Mouse (Mus musculus) MEL (cell line): ENCODE results near the gene Aox4. TPM values are rescaled to one million over a fixed set of nuclear protein-coding genes. Genes with fewer than 3 reads are reported as not detected.

ENCODE experiments used
- DNase-seq: peaks from one replicate; pipeline ENCODE4 v3.0.0; 2011; ENCODE audit warnings: low read depth, low spot score
- H3K27ac ChIP-seq: 2 replicates; pipeline ENCODE4 v1.5.1; 2012; ENCODE audit warnings: low read depth, mild to moderate bottlenecking, control low read depth, low read length, moderate library complexity; ENCODE audit not compliant: control insufficient read depth
- H3K27me3 ChIP-seq, 2 experiments: fragments of 150-350 bp in 1 of 2; sonication (generic) in 1 of 2; 2 replicates each; pipeline ENCODE4 v1.6.1; 2012; ENCODE audit warnings: low read length in 2 of 2, mild to moderate bottlenecking in 2 of 2, improper control_type of control experiment in 1 of 2, moderate library complexity in 1 of 2; ENCODE audit not compliant: insufficient read depth in 2 of 2, control insufficient read depth in 1 of 2
- H3K36me3 ChIP-seq, 2 experiments: 2 replicates each; pipeline ENCODE4 v1.6.1; 2012 to 2014; ENCODE audit warnings: low read length in 2 of 2, improper control_type of control experiment in 1 of 2, inconsistent platforms in 1 of 2, mild to moderate bottlenecking in 1 of 2; ENCODE audit not compliant: insufficient read depth in 2 of 2, control insufficient read depth in 1 of 2
- H3K4me1 ChIP-seq, 2 experiments: fragments of 150-350 bp in 1 of 2; sonication (generic) in 1 of 2; 2 replicates each; pipeline ENCODE4 v1.6.1; 2012; ENCODE audit warnings: low read length in 2 of 2, improper control_type of control experiment in 1 of 2, mild to moderate bottlenecking in 1 of 2; ENCODE audit not compliant: insufficient read depth in 2 of 2, control insufficient read depth in 1 of 2
- H3K4me3 ChIP-seq, 2 experiments: fragments of 150-350 bp in 1 of 2; sonication (generic) in 1 of 2; 2 replicates each; pipeline ENCODE4 v1.5.1; 2012; ENCODE audit warnings: low read depth in 2 of 2, low read length in 2 of 2, mild to moderate bottlenecking in 2 of 2, moderate library complexity in 2 of 2, control low read depth in 1 of 2, improper control_type of control experiment in 1 of 2; ENCODE audit not compliant: control insufficient read depth in 1 of 2, insufficient read depth in 1 of 2
- H3K79me2 ChIP-seq: 2 replicates; pipeline ENCODE4 v1.6.1; 2012; ENCODE audit warnings: mild to moderate bottlenecking, low read length, moderate library complexity; ENCODE audit not compliant: control insufficient read depth, poor library complexity, insufficient read depth
- H3K9ac ChIP-seq: 2 replicates; pipeline ENCODE4 v1.6.1; 2012; ENCODE audit warnings: low read depth, mild to moderate bottlenecking, control low read depth, low read length, moderate library complexity; ENCODE audit not compliant: control insufficient read depth, poor library complexity, severe bottlenecking
- H3K9me3 ChIP-seq: fragments of 150-350 bp; sonication (generic); replicated peaks from 2 replicates; pipeline ENCODE4 v1.6.1; 2012; ENCODE audit warnings: mild to moderate bottlenecking, low read length, improper control_type of control experiment, moderate library complexity; ENCODE audit not compliant: insufficient read depth
- BHLHE40 ChIP-seq: IDR thresholded peaks from 2 replicates; pipeline ENCODE4 v1.6.1; 2012; ENCODE audit warnings: low read depth, mild to moderate bottlenecking, inconsistent platforms, low read length, improper control_type of control experiment, borderline replicate concordance
- CTCF ChIP-seq, 3 experiments: IDR thresholded peaks in 2 of 3; conservative IDR thresholded peaks in 1 of 3; 2 replicates each; pipeline ENCODE4 v1.5.1; 2011 to 2012; ENCODE audit warnings: low read length in 3 of 3, low read depth in 2 of 3, mild to moderate bottlenecking in 2 of 3, improper control_type of control experiment in 1 of 3, inconsistent platforms in 1 of 3, mixed read lengths in 1 of 3, moderate library complexity in 1 of 3; ENCODE audit not compliant: control insufficient read depth in 1 of 3, insufficient read depth in 1 of 3, poor library complexity in 1 of 3, severe bottlenecking in 1 of 3
- GABPA ChIP-seq: IDR thresholded peaks from 2 replicates; pipeline ENCODE4 v1.6.1; 2012; ENCODE audit warnings: low read depth, mild to moderate bottlenecking, inconsistent platforms, low read length, improper control_type of control experiment, moderate library complexity
- GATA1 ChIP-seq: IDR thresholded peaks from 2 replicates; pipeline ENCODE4 v1.6.1; 2011; ENCODE audit warnings: low read depth, low read length, improper control_type of control experiment
- JUND ChIP-seq: IDR thresholded peaks from 2 replicates; pipeline ENCODE4 v1.6.1; 2011; ENCODE audit warnings: low read depth, mild to moderate bottlenecking, improper control_type of control experiment, low read length
- MAX ChIP-seq: IDR thresholded peaks from 2 replicates; pipeline ENCODE4 v1.6.1; 2011; ENCODE audit warnings: low read length, improper control_type of control experiment
- MYB ChIP-seq: IDR thresholded peaks from 2 replicates; pipeline ENCODE4 v1.6.1; 2011; ENCODE audit warnings: mild to moderate bottlenecking, low read depth, low read length, improper control_type of control experiment
- NRF1 ChIP-seq: IDR thresholded peaks from 2 replicates; pipeline ENCODE4 v1.6.1; 2014; ENCODE audit warnings: low read depth, mild to moderate bottlenecking, inconsistent platforms, low read length, improper control_type of control experiment, moderate library complexity; ENCODE audit not compliant: poor library complexity, insufficient read depth, severe bottlenecking
- POLR2AphosphoS5 ChIP-seq: IDR thresholded peaks from 2 replicates; pipeline ENCODE4 v1.6.1; 2012; ENCODE audit warnings: low read depth, borderline replicate concordance, mild to moderate bottlenecking, inconsistent platforms, low read length, moderate library complexity, mixed read lengths
- SIN3A ChIP-seq: IDR thresholded peaks from 2 replicates; pipeline ENCODE4 v1.6.1; 2012; ENCODE audit warnings: low read length, improper control_type of control experiment, inconsistent platforms
- SMC3 ChIP-seq: IDR thresholded peaks from 2 replicates; pipeline ENCODE4 v1.6.1; 2011; ENCODE audit warnings: low read depth, low read length, improper control_type of control experiment
- TAL1 ChIP-seq: IDR thresholded peaks from 2 replicates; pipeline ENCODE4 v1.6.1; 2012; ENCODE audit warnings: mild to moderate bottlenecking, inconsistent platforms, low read length, moderate library complexity, mixed read lengths
- ZC3H11A ChIP-seq: IDR thresholded peaks from 2 replicates; pipeline ENCODE4 v1.6.1; 2012; ENCODE audit warnings: low read depth, mild to moderate bottlenecking, inconsistent platforms, low read length, improper control_type of control experiment
- ZKSCAN1 ChIP-seq: IDR thresholded peaks from 2 replicates; pipeline ENCODE4 v1.6.1; 2012; ENCODE audit warnings: low read depth, mild to moderate bottlenecking, inconsistent platforms, low read length, improper control_type of control experiment, moderate library complexity
- polyA plus RNA-seq, 2 experiments: library from polyadenylated mRNA; stranded (reverse) in 1 of 2; unstranded in 1 of 2; fragments of >175 nt in 1 of 2; fragments of >200 nt in 1 of 2; gene quantifications; 2 replicates each; pipeline versions ENCODE4 v1.2.1 to v1.2.4; 2012; ENCODE audit warnings: low replicate concordance in 2 of 2, low read depth in 1 of 2; ENCODE audit not compliant: insufficient read length in 2 of 2, insufficient read depth in 1 of 2, missing spikeins in 1 of 2
- total RNA-seq: library from RNA; depleted of rRNA; stranded (reverse); fragments of 300-350 nt; gene quantifications from 2 replicates; pipeline ENCODE4 v1.2.3, GENCODE M21; 2012

Aox4 gene
- total and polyA plus RNA-seq, 3 experiments: not detected

DNA sequence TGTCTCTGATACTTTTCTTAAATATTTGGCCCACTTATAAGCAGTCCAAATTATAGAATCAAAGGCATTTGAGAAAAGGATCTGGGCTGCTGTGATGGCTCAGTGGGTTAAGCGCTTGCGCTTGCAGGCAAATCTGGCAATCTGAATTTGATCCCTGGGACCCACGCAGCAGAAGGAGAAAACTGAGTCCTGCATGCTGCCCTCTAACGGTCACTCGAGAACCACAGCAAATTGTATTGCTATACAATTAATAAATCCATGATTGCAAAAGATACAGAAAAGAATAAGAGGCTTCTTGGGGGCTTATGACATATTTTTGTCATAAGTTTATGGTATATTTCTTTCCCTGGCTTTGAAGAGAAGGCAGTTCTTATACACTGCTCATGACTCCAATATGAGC, 25.2 kb downstream of the Aox4 start:
- no peaks in the 10 kb centered on the region for H3K36me3 ChIP-seq
- TF ChIP-seq SMC3 (peak; percentile 21; the same call in 1 of the 2 replicates), TAL1 (no peak), CTCF (IDR thresholded peaks at IDR 0.05 in 2 of 3, conservative IDR thresholded peaks at IDR 0.05 in 1 of 3; ENCODE audit: control insufficient read depth in 1 of 3, insufficient read depth in 1 of 3, low read depth in 2 of 3, low read length in 3 of 3, poor library complexity in 1 of 3, severe bottlenecking in 1 of 3) (peak in 2 of 3 experiments; percentile 25 to 30; a peak in 2 of 6 replicates), MYB (no peak)
- TF ChIP-seq, all 39 proteins: peak for 2
- H3K9me3 ChIP-seq: no peaks in the 10 kb centered on the region
- no peaks in the 10 kb centered on the region for H3K27me3 ChIP-seq
- H3K79me2 ChIP-seq: no peaks in the 10 kb centered on the region
- no peaks in the 10 kb centered on the region for H3K4me1 ChIP-seq
- H3K9ac ChIP-seq: no peak overlapping the region
- no peak overlapping the region for H3K4me3 ChIP-seq
- DNase-seq: no peak
- H3K27ac ChIP-seq: no peak overlapping the region

DNA sequence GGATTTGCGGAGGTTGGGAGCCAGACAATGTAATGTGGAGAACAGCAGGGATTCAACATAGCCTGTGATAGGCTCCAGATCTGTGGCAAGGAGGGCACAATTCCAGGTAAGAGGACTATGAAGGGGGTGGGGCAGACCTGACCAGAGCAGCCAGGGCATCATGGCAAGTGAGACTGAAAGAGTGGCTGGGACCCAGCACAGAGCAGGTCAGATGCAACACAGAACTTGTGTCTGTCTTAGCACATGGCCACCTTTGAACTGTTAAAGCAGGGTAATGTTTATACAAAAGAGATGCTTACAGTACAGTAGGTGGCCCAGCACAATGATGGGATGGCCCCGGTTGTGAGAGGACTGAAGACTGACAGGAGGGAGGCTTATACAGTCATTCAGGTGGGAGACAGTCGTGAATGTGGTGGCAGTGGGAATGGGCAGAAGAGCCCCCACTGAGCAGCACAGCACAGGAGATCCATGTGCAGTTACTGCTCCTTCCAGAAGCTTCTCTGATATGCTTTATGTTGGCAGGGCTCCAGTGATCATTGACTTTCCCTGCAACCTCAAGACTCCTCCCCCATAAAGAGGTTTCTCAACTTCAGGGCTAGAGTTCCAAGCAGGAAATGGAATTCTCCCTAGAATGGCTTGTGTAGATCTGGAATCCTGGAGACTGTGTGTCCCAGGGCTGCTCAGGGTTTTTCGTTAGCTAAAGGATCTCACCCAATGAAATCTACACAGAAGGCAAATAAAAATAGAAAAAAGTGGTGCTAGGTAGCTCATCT, 27.5 kb downstream of the Aox4 start:
- H3K36me3 ChIP-seq: no peaks in the 10 kb centered on the region
- H3K4me1 ChIP-seq: no peaks in the 10 kb centered on the region
- H3K27me3 ChIP-seq: no peaks in the 10 kb centered on the region
- H3K4me3 ChIP-seq: no peak overlapping the region
- no peak overlapping the region for H3K27ac ChIP-seq
- DNase-seq: no peak
- no peaks in the 10 kb centered on the region for H3K9me3 ChIP-seq
- no peaks in the 10 kb centered on the region for H3K79me2 ChIP-seq
- no peak overlapping the region for H3K9ac ChIP-seq
- TF ChIP-seq MAX: no peak
- TF ChIP-seq MYB: no peak
- no peak for TF ChIP-seq SMC3
- TF ChIP-seq SIN3A: no peak
- no peak for TF ChIP-seq NRF1
- TF ChIP-seq ZKSCAN1: no peak
- TF ChIP-seq GABPA: no peak
- no peak for TF ChIP-seq CTCF (IDR thresholded peaks at IDR 0.05 in 2 of 3, conservative IDR thresholded peaks at IDR 0.05 in 1 of 3; ENCODE audit: control insufficient read depth in 1 of 3, insufficient read depth in 1 of 3, low read depth in 2 of 3, low read length in 3 of 3, poor library complexity in 1 of 3, severe bottlenecking in 1 of 3)
- TF ChIP-seq BHLHE40: no peak
- no peak for TF ChIP-seq ZC3H11A
- no peak for TF ChIP-seq GATA1
- TF ChIP-seq JUND: no peak
- no peak for TF ChIP-seq POLR2AphosphoS5
- TF ChIP-seq, all 39 proteins: peak for 0
